ENCODE assay signal across 10 mouse cellular contexts in the genomic region with DNA sequence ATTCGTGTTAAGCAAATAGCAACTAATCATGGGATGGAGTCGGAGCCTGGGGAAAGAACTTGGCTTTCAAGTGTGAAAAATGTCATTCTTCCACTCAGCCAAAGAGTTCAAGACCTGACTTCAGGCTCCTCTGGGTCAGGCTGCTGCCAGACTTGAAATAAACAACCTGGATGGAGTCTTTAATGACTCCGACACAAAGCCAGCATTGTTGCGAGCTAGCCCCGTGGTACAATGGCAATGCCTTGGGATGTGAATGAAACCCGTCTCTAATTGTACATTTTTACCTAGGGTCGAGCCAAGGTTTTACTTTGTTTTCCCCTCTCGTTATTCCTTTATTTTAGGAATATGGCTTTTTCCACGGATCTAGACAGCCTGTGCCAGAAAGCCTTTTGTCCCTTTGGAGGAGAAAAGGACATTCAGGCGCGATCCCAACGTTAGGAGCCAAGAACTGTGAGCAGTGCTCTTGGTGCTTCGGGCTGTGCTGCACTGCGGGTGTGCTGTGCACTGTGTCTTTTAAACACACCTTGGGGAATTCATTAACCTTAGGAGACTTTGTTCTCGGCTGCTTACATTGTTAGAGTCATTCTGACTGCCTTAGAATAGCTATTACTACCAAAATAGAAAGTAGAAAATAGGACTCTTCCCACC.
DNase-seq lines count a peak whose midpoint lies in the region; ATAC-seq and TF ChIP-seq lines count a peak whose summit lies in the region.
"Had no signal": no experiment of that assay in that cellular context is flagged by ENCODE, and none has a peak within 500 bp of the region (broad histone marks: within the 10 kb centered on the region; RNA-seq: fewer than 3 reads in every experiment).

No protein-coding gene starts in this region.

- H3K27ac ChIP-seq in stomach, embryonic 15.5 days, result no peak overlapping the region
- H3K27ac ChIP-seq in stomach, postnatal 0 days (replicated peaks), result no peak overlapping the region
- H3K27ac ChIP-seq in left cerebral cortex, adult 2 months, result no peak overlapping the region
- H3K27ac ChIP-seq: embryonic facial prominence, embryonic 13.5 days had no signal

- TF ChIP-seq CTCF in stomach, postnatal 0 days (IDR thresholded peaks at IDR 0.05; ENCODE audit: low read depth), result no peak
- TF ChIP-seq CTCF in left cerebral cortex, adult 2 months (IDR thresholded peaks at IDR 0.05), result no peak

- no peaks in the 10 kb centered on the region for H3K4me1 ChIP-seq in stomach, embryonic 15.5 days
- no peaks in the 10 kb centered on the region for H3K4me1 ChIP-seq in stomach, postnatal 0 days (replicated peaks; ENCODE audit: control insufficient read depth, insufficient read depth)

- no peaks in the 10 kb centered on the region for H3K9me3 ChIP-seq in stomach, embryonic 15.5 days
- H3K9me3 ChIP-seq in stomach, postnatal 0 days (ENCODE audit: control insufficient read depth, low read length), result no peaks in the 10 kb centered on the region
- H3K9me3 ChIP-seq: embryonic facial prominence, embryonic 13.5 days had no signal

- no peak overlapping the region for H3K4me3 ChIP-seq in stomach, embryonic 15.5 days (replicated peaks)
- no peak overlapping the region for H3K4me3 ChIP-seq in stomach, postnatal 0 days (ENCODE audit: low read depth, low read length)
- no peak overlapping the region for H3K4me3 ChIP-seq in left cerebral cortex, adult 2 months
- H3K4me3 ChIP-seq: embryonic facial prominence, embryonic 13.5 days had no signal

- no peak overlapping the region for H3K9ac ChIP-seq in stomach, embryonic 15.5 days
- H3K9ac ChIP-seq in stomach, postnatal 0 days (ENCODE audit: low read length), result no peak overlapping the region
- H3K9ac ChIP-seq: embryonic facial prominence, embryonic 13.5 days; liver, postnatal 0 days had no signal

- H3K36me3 ChIP-seq in stomach, embryonic 15.5 days, result no peaks in the 10 kb centered on the region
- no peaks in the 10 kb centered on the region for H3K36me3 ChIP-seq in stomach, postnatal 0 days (ENCODE audit: control insufficient read depth, insufficient read depth, low read length)
- H3K36me3 ChIP-seq: embryonic facial prominence, embryonic 13.5 days had no signal

- ATAC-seq in stomach, embryonic 15.5 days (ENCODE audit: insufficient read depth, low FRiP score, low read depth), result no peak
- ATAC-seq in stomach, postnatal 0 days (ENCODE audit: low FRiP score, low TSS enrichment), result no peak
- ATAC-seq in frontal cortex, adult (ENCODE audit: low TSS enrichment), result no peak
- ATAC-seq: liver, postnatal 0 days had no signal

- 28% methylated on average over 15 of the region's 15 CpGs for WGBS in stomach, embryonic 15.5 days
- WGBS in stomach, postnatal 0 days, result 20% methylated on average over 15 of the region's 15 CpGs

- H3K27me3 ChIP-seq in stomach, embryonic 15.5 days (replicated peaks), result no peaks in the 10 kb centered on the region
- no peaks in the 10 kb centered on the region for H3K27me3 ChIP-seq in stomach, postnatal 0 days (ENCODE audit: control insufficient read depth, insufficient read depth, low read length)
- H3K27me3 ChIP-seq: embryonic facial prominence, embryonic 13.5 days had no signal

- H3K4me2 ChIP-seq in stomach, embryonic 15.5 days, result peak overlapping the region; percentile 9; the same call in 1 of the 2 replicates
- H3K4me2 ChIP-seq in stomach, postnatal 0 days (replicated peaks; ENCODE audit: low read depth), result no peak overlapping the region
- H3K4me2 ChIP-seq: embryonic facial prominence, embryonic 13.5 days had no signal

- peak; percentile 26 for DNase-seq in adrenal gland, postnatal 14 days
- DNase-seq in adrenal gland, adult 8-10 months, result no peak
- no peak for DNase-seq in stomach, postnatal 0 days (ENCODE audit: low spot score)
- peak; percentile 21 for DNase-seq in kidney, postnatal 10 days
- no peak for DNase-seq in left cerebral cortex, adult 2 months (ENCODE audit: extremely low spot score in 1 of 2, low spot score in 2 of 2)
- no peak for DNase-seq in retina, postnatal 1 day
- DNase-seq: liver, postnatal 0 days had no signal

- TF ChIP-seq EP300 in stomach, postnatal 0 days (optimal IDR thresholded peaks at IDR 0.05), result no peak

- intact Hi-C loops in left cerebral cortex, adult 2 months (cut with DNase I), result no loop called here

Comparison
In these comparisons a context has a peak if more than half of its experiments do, and no peak if none do; other contexts are left out.
1. DNase-seq: peak in adrenal gland, postnatal 14 days (single experiment) and kidney, postnatal 10 days (single experiment); none in adrenal gland, adult 8-10 months (single experiment), stomach, postnatal 0 days (single experiment), left cerebral cortex, adult 2 months (0 of 2) and retina, postnatal 1 day (single experiment).